Mouse (Mus musculus) liver, embryonic 16.5 days (tissue): ENCODE measurements at regions not wholly inside any gene's neighbourhood (a gene's known extent, or its start where the extent isn't known, plus 50 kb on each side); places are given as distances from the start of the nearest gene placed in this dataset.
"Not testable (repeated sequence)": the region's sequence is repeated elsewhere in the genome, so short reads cannot be mapped to it uniquely, and the experiment has no call there.

Experiments
- ATAC-seq: fragments of 200-750 bp; cut with Nextera tagmentation; 2 replicates; pipeline ENCODE4 v1.8.0; 2017; ENCODE audit warnings: low read depth, mild to moderate bottlenecking, moderate number of reproducible peaks, moderate library complexity
- H3K27ac ChIP-seq: fragments of 300-500 bp; sonication (generic); 2 replicates; pipeline ENCODE4 v1.5.1; 2014; ENCODE audit warnings: mild to moderate bottlenecking, low read length
- H3K27me3 ChIP-seq: fragments of 300-500 bp; sonication (generic); 2 replicates; pipeline ENCODE4 v1.6.1; 2014; ENCODE audit warnings: low read depth, low read length, mixed read lengths; ENCODE audit not compliant: control insufficient read depth, insufficient read depth
- H3K36me3 ChIP-seq: fragments of 300-500 bp; sonication (generic); 2 replicates; pipeline ENCODE4 v1.6.1; 2014; ENCODE audit warnings: mild to moderate bottlenecking; ENCODE audit not compliant: control insufficient read depth, insufficient read depth
- H3K4me1 ChIP-seq: fragments of 300-500 bp; sonication (generic); 2 replicates; pipeline ENCODE4 v1.6.1; 2014; ENCODE audit warnings: low read depth, low read length, mixed read lengths; ENCODE audit not compliant: control insufficient read depth
- H3K4me2 ChIP-seq: fragments of 300-500 bp; sonication (generic); 2 replicates; pipeline ENCODE4 v1.6.1; 2014; ENCODE audit warnings: low read depth, low read length, mixed read lengths
- H3K4me3 ChIP-seq: fragments of 300-500 bp; sonication (generic); 2 replicates; pipeline ENCODE4 v1.5.1; 2014; ENCODE audit warnings: low read depth, mild to moderate bottlenecking, low read length
- H3K9ac ChIP-seq: fragments of 300-500 bp; sonication (generic); 2 replicates; pipeline ENCODE4 v1.6.1; 2014; ENCODE audit warnings: low read depth, low read length
- H3K9me3 ChIP-seq: fragments of 300-500 bp; sonication (generic); replicated peaks from 2 replicates; pipeline ENCODE4 v1.6.1; 2016; ENCODE audit warnings: low read length; ENCODE audit not compliant: control insufficient read depth
- WGBS: fragments of 180-500 bp; shearing (Covaris S2); extraction: QIAGEN DNeasy Blood & Tissue Kit; methylation state at CpG from one replicate; pipeline ENCODE4 v1.1.7; 2014; ENCODE audit not compliant: insufficient replicate concordance; 5-methylcytosine and 5-hydroxymethylcytosine counted together

GRCm38 (mm10) chr13:103637414-103637813 is 137.0 kb downstream of the Srek1 start:
- no peaks in the 10 kb centered on the region for H3K4me1 ChIP-seq
- no peak overlapping the region for H3K9ac ChIP-seq
- ATAC-seq: no peak
- no peak overlapping the region for H3K27ac ChIP-seq
- no peaks in the 10 kb centered on the region for H3K27me3 ChIP-seq
- no peak overlapping the region for H3K4me3 ChIP-seq
- 53% methylated on average over 3 of the region's 3 CpGs for WGBS
- no peaks in the 10 kb centered on the region for H3K36me3 ChIP-seq
- H3K4me2 ChIP-seq: no peak overlapping the region
- no peaks in the 10 kb centered on the region for H3K9me3 ChIP-seq

- H3K27me3 ChIP-seq: no peaks in the 10 kb centered on the region
- WGBS: 57% methylated on average over 2 of the region's 2 CpGs
- H3K36me3 ChIP-seq: no peaks in the 10 kb centered on the region
- no peak for ATAC-seq
- no peaks in the 10 kb centered on the region for H3K4me1 ChIP-seq
- H3K9me3 ChIP-seq: no peaks in the 10 kb centered on the region
- H3K4me3 ChIP-seq: no peak overlapping the region
- H3K4me2 ChIP-seq: no peak overlapping the region
- H3K27ac ChIP-seq: no peak overlapping the region
- H3K9ac ChIP-seq: no peak overlapping the region
Observed at GRCm38 (mm10) chr13:103636595-103636994, 137.8 kb downstream of the Srek1 start.

- Histone ChIP-seq H3K36me3 (no peaks in the 10 kb centered on the region), H3K27me3 (no peaks in the 10 kb centered on the region), H3K9ac (no peak overlapping the region), H3K4me1 (no peaks in the 10 kb centered on the region), H3K9me3 (no peaks in the 10 kb centered on the region), H3K27ac (no peak overlapping the region), H3K4me3 (no peak overlapping the region), H3K4me2 (no peak overlapping the region)
- ATAC-seq: no peak
- 63% methylated on average over 2 of the region's 2 CpGs for WGBS
Observed at GRCm38 (mm10) chr13:103623810-103624209, 150.6 kb downstream of the Srek1 start.

- Histone ChIP-seq H3K27me3 (no peaks in the 10 kb centered on the region), H3K4me2 (no peak overlapping the region), H3K9me3 (no peaks in the 10 kb centered on the region), H3K36me3 (no peaks in the 10 kb centered on the region), H3K27ac (no peak overlapping the region), H3K4me1 (no peaks in the 10 kb centered on the region), H3K9ac (no peak overlapping the region), H3K4me3 (no peak overlapping the region)
- ATAC-seq: no peak
- 50% methylated on average over 6 of the region's 6 CpGs for WGBS
Observed at GRCm38 (mm10) chr13:103623319-103623718, 151.1 kb downstream of the Srek1 start.

GRCm38 (mm10) chr13:103622324-103622723 is 152.1 kb downstream of the Srek1 start:
- H3K4me3 ChIP-seq: no peak overlapping the region
- H3K36me3 ChIP-seq: no peaks in the 10 kb centered on the region
- no peaks in the 10 kb centered on the region for H3K9me3 ChIP-seq
- WGBS: 50% methylated on average over 5 of the region's 5 CpGs
- no peak overlapping the region for H3K4me2 ChIP-seq
- no peaks in the 10 kb centered on the region for H3K4me1 ChIP-seq
- no peak overlapping the region for H3K27ac ChIP-seq
- no peaks in the 10 kb centered on the region for H3K27me3 ChIP-seq
- H3K9ac ChIP-seq: no peak overlapping the region
- no peak for ATAC-seq

GRCm38 (mm10) chr13:103620958-103621357 is 153.4 kb downstream of the Srek1 start:
- not testable (repeated sequence) for ATAC-seq
- 70% methylated on average over 5 of the region's 5 CpGs for WGBS

GRCm38 (mm10) chr13:103613333-103613725 is 161.1 kb downstream of the Srek1 start:
- WGBS: 72% methylated on average over 10 of the region's 10 CpGs
- Histone ChIP-seq H3K27me3 (no peaks in the 10 kb centered on the region), H3K4me3 (no peak overlapping the region), H3K4me2 (no peak overlapping the region), H3K4me1 (no peaks in the 10 kb centered on the region), H3K36me3 (no peaks in the 10 kb centered on the region), H3K9ac (no peak overlapping the region), H3K9me3 (no peaks in the 10 kb centered on the region), H3K27ac (no peak overlapping the region)
- no peak for ATAC-seq

More at GRCm38 (mm10) chr13:103620958-103621357, 153.4 kb downstream of the Srek1 start:
- H3K9me3 ChIP-seq, H3K9ac ChIP-seq, H3K4me1 ChIP-seq, H3K4me2 ChIP-seq, H3K27ac ChIP-seq, H3K27me3 ChIP-seq, H3K36me3 ChIP-seq, H3K4me3 ChIP-seq: not testable (repeated sequence)

GRCm38 (mm10) chr13:103612720-103613332 is 161.6 kb downstream of the Srek1 start:
- WGBS: 66% methylated on average over 11 of the region's 11 CpGs
- Histone ChIP-seq H3K9me3 (no peaks in the 10 kb centered on the region), H3K4me1 (no peaks in the 10 kb centered on the region), H3K27me3 (no peaks in the 10 kb centered on the region), H3K27ac (no peak overlapping the region), H3K9ac (no peak overlapping the region), H3K4me3 (no peak overlapping the region), H3K36me3 (no peaks in the 10 kb centered on the region), H3K4me2 (no peak overlapping the region)
- ATAC-seq: no peak

- H3K9ac ChIP-seq: no peak overlapping the region
- H3K36me3 ChIP-seq: no peaks in the 10 kb centered on the region
- H3K4me3 ChIP-seq: no peak overlapping the region
- no peaks in the 10 kb centered on the region for H3K27me3 ChIP-seq
- no peaks in the 10 kb centered on the region for H3K4me1 ChIP-seq
- 76% methylated on average over 5 of the region's 5 CpGs for WGBS
- H3K9me3 ChIP-seq: no peaks in the 10 kb centered on the region
- no peak overlapping the region for H3K27ac ChIP-seq
- no peak overlapping the region for H3K4me2 ChIP-seq
- ATAC-seq: no peak
Observed at GRCm38 (mm10) chr13:103602302-103602701, 172.1 kb downstream of the Srek1 start.
